Mouse (Mus musculus): ENCODE results near the gene Calcoco1.
"Not testable (repeated sequence)": the region's sequence is repeated elsewhere in the genome, so short reads cannot be mapped to it uniquely, and the experiment has no call there.

Calcoco1 gene

GRCm38 (mm10) chr15:102692321-102692804 lies 29.6 kb downstream of the Calcoco1 start:
- DNase-seq (ENCODE audit: low spot score), result peak; percentile 93

GRCm38 (mm10) chr15:102685791-102686190 lies 36.2 kb downstream of the Calcoco1 start:
- DNase-seq (ENCODE audit: low spot score), result no peak

GRCm38 (mm10) chr15:102683670-102684069 lies 38.3 kb downstream of the Calcoco1 start:
- DNase-seq (ENCODE audit: low spot score), result peak; percentile 69

GRCm38 (mm10) chr15:102676345-102676744 lies 45.6 kb downstream of the Calcoco1 start:
- no peak for DNase-seq (ENCODE audit: low spot score)

GRCm38 (mm10) chr15:102673548-102673947 lies 48.4 kb downstream of the Calcoco1 start:
- peak; percentile 97 for DNase-seq (ENCODE audit: low spot score)

- DNase-seq (ENCODE audit: low spot score), result peak; percentile 71
Measured at GRCm38 (mm10) chr15:102672215-102673071, 49.5 kb downstream of the Calcoco1 start, which contains the start of gene Atp5g2. Gene Atp5g2 (minus strand): TSS chr15:102672352.

- peak; percentile 85 for DNase-seq (ENCODE audit: low spot score)
Measured at GRCm38 (mm10) chr15:102671721-102672214, 50.2 kb downstream of the Calcoco1 start.

GRCm38 (mm10) chr15:102670767-102671575 lies 51.0 kb downstream of the Calcoco1 start:
- peak; percentile 100 for DNase-seq (ENCODE audit: low spot score)

- peak; percentile 62 for DNase-seq (ENCODE audit: low spot score)
Measured at GRCm38 (mm10) chr15:102670281-102670680, 51.7 kb downstream of the Calcoco1 start.

- DNase-seq (ENCODE audit: low spot score), result no peak
Measured at GRCm38 (mm10) chr15:102669571-102669970, 52.4 kb downstream of the Calcoco1 start.

- DNase-seq (ENCODE audit: low spot score), result peak; percentile 83
Measured at GRCm38 (mm10) chr15:102665494-102665893, 56.5 kb downstream of the Calcoco1 start.

GRCm38 (mm10) chr15:102663825-102664224 lies 58.2 kb downstream of the Calcoco1 start:
- no peak for DNase-seq (ENCODE audit: low spot score)

GRCm38 (mm10) chr15:102662601-102663000 lies 59.4 kb downstream of the Calcoco1 start:
- not testable (repeated sequence) for DNase-seq (ENCODE audit: low spot score)

GRCm38 (mm10) chr15:102657926-102658381 lies 64.0 kb downstream of the Calcoco1 start:
- DNase-seq (ENCODE audit: low spot score), result no peak
